Mouse (Mus musculus): ENCODE data around the gene Gch1.

Gene Gch1

DNA sequence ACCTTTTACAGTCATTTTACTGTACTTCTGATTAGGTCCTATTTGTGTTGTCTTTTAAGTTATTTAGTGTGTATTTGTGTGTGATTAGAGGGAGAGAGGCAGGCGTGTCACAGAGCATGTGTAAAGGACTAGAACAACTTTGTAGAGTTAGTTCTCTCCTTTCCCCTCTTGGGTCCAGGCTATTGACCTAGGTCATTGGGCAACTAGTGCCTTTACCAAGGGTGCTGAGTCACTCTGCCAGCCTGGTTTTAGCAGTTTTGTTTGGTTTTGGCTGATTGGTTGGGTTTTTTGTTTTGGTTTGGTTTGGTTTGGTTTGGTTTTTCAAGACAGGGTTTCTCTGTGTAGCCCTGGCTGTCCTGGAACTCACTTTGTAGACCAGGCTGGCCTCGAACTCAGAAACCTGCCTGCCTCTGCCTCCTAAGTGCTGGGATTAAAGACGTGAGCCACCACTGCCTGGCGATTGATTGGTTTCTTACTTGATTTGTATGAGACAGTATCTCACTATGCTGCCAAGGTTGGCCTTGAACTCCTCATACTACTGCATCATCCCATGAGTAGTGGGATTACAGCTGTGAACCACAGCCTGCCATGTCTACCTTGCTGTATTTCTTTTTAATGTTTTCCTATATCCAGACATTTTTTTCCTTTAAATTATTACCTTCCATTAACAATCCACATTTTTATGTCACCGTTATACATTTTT is 16.2 kb upstream of the Gch1 start:
- no peak for DNase-seq

GRCm38 (mm10) chr14:47197340-47197739 is 8.1 kb upstream of the Gch1 start:
- DNase-seq, result no peak

DNA sequence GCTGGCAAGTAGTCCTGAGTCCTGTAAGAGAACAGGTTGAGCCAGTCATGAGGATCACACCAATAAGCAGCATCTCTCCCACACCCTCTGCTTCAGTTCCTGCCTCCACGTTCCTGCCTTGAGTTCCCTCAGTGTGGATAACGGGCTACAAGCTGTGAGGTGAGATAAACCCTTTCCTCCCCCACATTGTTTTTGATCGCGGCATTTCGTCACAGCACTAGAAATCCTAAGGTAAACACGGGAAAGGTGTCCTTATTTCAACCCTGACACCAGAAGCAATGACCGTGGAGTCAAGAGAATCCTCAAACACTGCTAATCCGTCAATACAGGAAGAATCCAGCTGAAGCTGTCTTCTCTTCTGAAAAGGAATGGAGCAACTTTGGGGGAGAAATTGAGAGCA is 7.5 kb upstream of the Gch1 start:
- no peak for DNase-seq

DNA sequence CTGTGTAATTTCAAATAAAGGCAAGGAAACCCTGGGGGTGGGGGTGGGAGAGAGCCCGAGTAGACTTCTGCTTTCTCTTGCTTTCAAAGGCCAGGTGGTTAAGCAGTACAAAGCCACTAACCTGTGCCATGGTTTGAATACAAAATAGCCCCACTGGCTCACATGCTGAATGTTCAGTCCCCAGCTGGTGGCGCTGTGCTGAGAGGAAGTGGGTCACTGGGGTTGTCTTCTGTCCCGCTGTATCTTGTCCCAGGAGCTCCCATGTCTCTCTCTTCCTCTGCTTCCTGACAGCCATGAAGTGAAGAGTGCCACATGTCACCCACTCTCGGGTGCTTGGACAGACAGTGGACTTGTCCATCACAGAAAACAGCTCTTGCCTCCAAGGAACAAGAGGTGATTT is 4.9 kb upstream of the Gch1 start:
- no peak for DNase-seq

GRCm38 (mm10) chr14:47193506-47193905 is 4.3 kb upstream of the Gch1 start:
- no peak for DNase-seq

DNA sequence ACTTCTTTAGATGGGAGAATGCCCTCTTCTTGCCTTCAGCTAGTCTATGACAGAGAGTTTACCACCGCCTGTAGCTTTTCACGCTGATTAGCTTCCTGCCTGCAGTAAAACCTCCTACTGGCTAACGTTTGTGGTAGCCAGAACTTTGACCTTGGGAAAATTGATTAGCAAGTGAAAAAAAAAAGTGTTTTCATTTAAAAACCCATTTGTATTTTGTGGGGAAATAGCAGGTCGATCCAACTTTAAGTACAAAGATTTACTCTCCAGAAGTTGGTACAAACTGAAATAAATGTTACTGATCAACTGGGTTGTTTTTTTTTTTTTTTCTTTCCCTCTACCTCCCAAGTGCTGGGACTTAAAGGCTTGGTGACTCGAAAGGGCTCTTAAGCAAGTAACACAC is 2.6 kb upstream of the Gch1 start:
- DNase-seq, result no peak

- DNase-seq, result no peak
Measured at GRCm38 (mm10) chr14:47190626-47191025, 1.4 kb upstream of the Gch1 start.

- DNase-seq, result no peak
Measured at GRCm38 (mm10) chr14:47189635-47189955, 382 bp upstream of the Gch1 start.

DNA sequence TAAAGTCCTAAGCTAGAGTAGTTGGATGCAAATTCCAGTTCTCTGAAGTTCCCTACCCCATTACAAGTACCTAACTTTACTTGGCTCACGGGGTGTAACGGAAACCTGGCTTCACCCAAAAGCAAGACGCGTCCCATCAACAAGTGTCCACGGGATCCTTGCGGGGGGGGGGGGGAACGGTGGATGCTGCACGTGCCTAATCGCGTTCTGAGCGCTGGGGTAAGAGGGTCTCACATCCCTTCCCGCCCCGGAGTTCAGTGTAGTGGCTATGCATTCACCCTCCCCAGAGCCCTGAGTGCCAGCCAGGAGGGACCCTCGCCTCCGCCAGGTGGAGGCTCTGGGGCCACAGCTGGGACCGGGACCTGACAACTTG is 752 bp downstream of the Gch1 start:
- no peak for DNase-seq

- no peak for DNase-seq
Measured at GRCm38 (mm10) chr14:47187666-47188360, 1.4 kb downstream of the Gch1 start.

- no peak for DNase-seq
Measured at GRCm38 (mm10) chr14:47187261-47187660, 2.0 kb downstream of the Gch1 start.

DNA sequence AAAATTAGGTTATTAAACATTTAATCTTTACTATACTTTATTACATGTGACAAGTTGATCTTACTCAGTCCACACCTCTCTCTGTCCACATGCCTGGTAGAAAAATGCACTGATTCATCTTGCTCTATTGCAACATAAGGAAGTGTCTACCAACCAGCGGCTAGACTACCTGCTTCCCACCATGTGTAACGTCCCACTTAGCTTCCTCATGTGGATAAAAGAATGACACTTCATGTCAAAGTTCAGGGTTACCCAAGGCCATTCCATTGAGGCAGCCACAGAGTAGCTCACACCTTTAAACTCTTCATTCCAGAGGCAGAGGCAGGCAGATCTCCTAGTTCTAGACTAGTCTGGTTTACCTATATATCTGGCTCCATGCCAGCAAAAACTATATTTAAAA is 2.7 kb downstream of the Gch1 start:
- no peak for DNase-seq

GRCm38 (mm10) chr14:47181497-47182290 is 7.5 kb downstream of the Gch1 start:
- peak in 1 of 2 experiments; percentile 58 for DNase-seq

- no peak for DNase-seq
Measured at GRCm38 (mm10) chr14:47178851-47179250, 10.4 kb downstream of the Gch1 start.

DNA sequence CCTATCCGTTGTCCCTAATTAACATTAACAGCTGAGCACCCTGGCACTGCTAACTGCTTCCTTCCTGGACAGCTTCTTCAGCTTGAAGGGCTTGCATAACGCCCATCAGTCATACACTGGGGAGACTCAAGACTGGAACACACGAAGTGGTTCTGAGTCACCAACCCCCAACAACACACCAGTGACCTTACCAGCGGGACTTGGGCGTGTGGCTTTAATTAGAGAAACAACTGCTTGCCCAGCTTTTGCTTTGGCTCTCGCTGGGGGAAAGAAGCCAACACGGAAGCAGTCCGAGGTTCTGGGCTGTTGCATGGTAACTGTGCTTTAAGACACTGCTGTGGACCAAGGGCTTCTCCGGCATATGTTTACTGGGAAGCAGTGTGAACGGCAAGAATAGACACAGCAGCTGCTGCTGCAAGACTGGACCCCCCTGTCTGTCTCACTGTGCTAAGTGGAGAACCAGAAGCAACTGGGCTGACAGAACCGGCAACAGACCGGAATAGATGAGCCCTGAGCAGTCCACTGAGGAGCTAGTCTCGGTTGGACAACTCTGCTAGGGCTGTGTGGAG is 11.3 kb downstream of the Gch1 start:
- peak; percentile 4 to 22 for DNase-seq

GRCm38 (mm10) chr14:47176226-47176625 is 13.0 kb downstream of the Gch1 start:
- DNase-seq, result no peak

- DNase-seq, result no peak
Measured at GRCm38 (mm10) chr14:47175136-47175535, 14.1 kb downstream of the Gch1 start.

- no peak for DNase-seq
Measured at GRCm38 (mm10) chr14:47172073-47172472, 17.1 kb downstream of the Gch1 start.

- DNase-seq, result no peak
Measured at GRCm38 (mm10) chr14:47170499-47171109, 18.6 kb downstream of the Gch1 start.

GRCm38 (mm10) chr14:47169677-47170410 is 19.4 kb downstream of the Gch1 start:
- no peak for DNase-seq

DNA sequence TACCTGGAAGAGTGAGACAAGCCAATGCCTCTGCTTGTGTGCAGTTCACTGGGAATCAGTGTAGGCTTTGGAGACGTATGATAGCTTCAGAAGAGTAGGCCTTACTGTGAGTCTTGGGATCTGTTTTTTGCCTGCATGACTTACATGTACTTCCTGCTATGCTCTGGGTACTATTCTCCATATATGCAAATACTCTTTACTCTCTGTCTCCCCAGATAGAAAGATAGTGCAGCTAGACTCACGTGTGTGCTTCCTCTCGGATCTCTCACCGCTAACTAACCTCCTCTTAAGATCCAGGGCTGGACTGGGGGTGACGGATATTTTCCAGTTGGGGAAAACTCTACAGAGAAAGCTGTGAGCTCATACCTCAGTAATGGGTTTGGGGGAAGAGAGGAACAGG is 23.5 kb downstream of the Gch1 start:
- no peak for DNase-seq

DNA sequence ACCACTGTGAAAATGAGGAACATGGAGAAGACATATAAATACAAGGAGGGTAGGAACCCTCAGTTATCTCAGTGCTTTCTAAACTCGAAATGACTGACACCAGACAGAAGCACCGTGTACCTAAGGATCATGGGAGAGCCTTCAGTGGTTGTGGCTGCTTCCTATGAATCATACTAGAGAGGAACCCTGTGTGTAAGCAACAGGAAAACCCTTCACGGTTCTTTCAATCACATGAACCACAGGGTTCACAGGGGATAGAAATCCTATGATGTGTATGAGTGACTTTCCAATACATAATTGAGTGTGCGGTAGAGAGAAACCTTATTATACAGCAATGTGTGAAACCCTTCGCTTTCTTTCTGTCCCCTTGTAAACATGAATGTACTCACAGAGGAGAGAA is 24.1 kb downstream of the Gch1 start:
- DNase-seq, result no peak

Measured in kidney, adult 8-10 months (tissue).